Mouse (Mus musculus) heart, embryonic 16.5 days (tissue): ENCODE results near the gene Rep15. TPM values are rescaled to one million over a fixed set of nuclear protein-coding genes. Genes with fewer than 3 reads are reported as not detected.
A peak's percentile ranks its signal among the peaks of the same experiment; 100 is the strongest.

ENCODE experiments used
- ATAC-seq: fragments of 200-750 bp; cut with Nextera tagmentation; replicated peaks from 2 replicates; pipeline ENCODE4 v1.8.0; 2017; ENCODE audit warnings: moderate number of reproducible peaks; ENCODE audit not compliant: insufficient read depth, low FRiP score; ENCODE audit errors: extremely low read depth
- H3K27ac ChIP-seq: fragments of 300-500 bp; sonication (generic); 2 replicates; pipeline ENCODE4 v1.5.1; 2014; ENCODE audit warnings: mild to moderate bottlenecking, low read length, control low read depth, moderate library complexity
- H3K27me3 ChIP-seq: fragments of 300-500 bp; sonication (generic); 2 replicates; pipeline ENCODE4 v1.6.1; 2014; ENCODE audit warnings: low read length, mixed read lengths; ENCODE audit not compliant: control insufficient read depth, insufficient read depth
- H3K36me3 ChIP-seq: fragments of 300-500 bp; sonication (generic); 2 replicates; pipeline ENCODE4 v1.6.1; 2014; ENCODE audit not compliant: control insufficient read depth, insufficient read depth
- H3K4me1 ChIP-seq: fragments of 300-500 bp; sonication (generic); 2 replicates; pipeline ENCODE4 v1.6.1; 2014; ENCODE audit warnings: low read length, mixed read lengths; ENCODE audit not compliant: control insufficient read depth, insufficient read depth
- H3K4me2 ChIP-seq: fragments of 300-500 bp; sonication (generic); 2 replicates; pipeline ENCODE4 v1.6.1; 2014; ENCODE audit warnings: low read depth, mild to moderate bottlenecking, control low read depth, low read length
- H3K4me3 ChIP-seq: fragments of 300-500 bp; sonication (generic); 2 replicates; pipeline ENCODE4 v1.5.1; 2014; ENCODE audit warnings: mild to moderate bottlenecking, control low read depth, low read length
- H3K9ac ChIP-seq: fragments of 300-500 bp; sonication (generic); 2 replicates; pipeline ENCODE4 v1.6.1; 2014; ENCODE audit warnings: low read length, control low read depth
- H3K9me3 ChIP-seq: fragments of 300-500 bp; sonication (generic); replicated peaks from 2 replicates; pipeline ENCODE4 v1.6.1; 2016; ENCODE audit warnings: low read length; ENCODE audit not compliant: control insufficient read depth
- WGBS: fragments of 180-500 bp; shearing (Covaris S2); extraction: QIAGEN DNeasy Blood & Tissue Kit; methylation state at CpG from one replicate; pipeline ENCODE4 v1.1.7; 2014; 5-methylcytosine and 5-hydroxymethylcytosine counted together
- polyA plus RNA-seq: library from polyadenylated mRNA; unstranded; fragments of >200 nt; fragmentation: Nextera tagmentation; extraction: Ambion mirVana; gene quantifications from 2 replicates; pipeline ENCODE4 v1.2.1, GENCODE M21; 2015

Rep15 gene
- polyA plus RNA-seq, 1 experiment from 2014 or later: 0.49 TPM

DNA sequence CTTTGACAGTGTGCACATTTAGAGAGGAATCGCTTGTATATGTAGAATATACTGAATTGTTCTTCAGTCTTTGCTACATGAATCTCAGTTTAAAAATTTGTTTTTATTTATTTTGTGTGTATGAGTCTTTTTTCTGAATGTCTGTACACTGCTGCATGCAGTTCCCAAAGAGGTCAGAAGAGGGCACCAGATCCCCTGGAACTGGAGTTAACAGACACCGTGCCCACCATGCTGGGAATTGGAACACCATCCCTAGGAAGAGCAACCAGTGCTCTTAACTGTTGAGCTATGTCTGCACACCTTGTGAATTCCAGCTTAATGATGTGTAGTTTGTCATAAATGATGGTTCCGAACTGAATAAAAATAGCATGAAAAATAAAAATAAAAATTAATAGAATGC is 24.2 kb upstream of the Rep15 start:
- H3K4me1 ChIP-seq: no peaks in the 10 kb centered on the region
- no peak overlapping the region for H3K4me2 ChIP-seq
- 75% methylated on average over 3 of the region's 3 CpGs for WGBS
- no peak overlapping the region for H3K4me3 ChIP-seq
- no peaks in the 10 kb centered on the region for H3K9me3 ChIP-seq
- no peak overlapping the region for H3K27ac ChIP-seq
- ATAC-seq: no peak
- no peak overlapping the region for H3K9ac ChIP-seq
- H3K36me3 ChIP-seq: peaks cover 29% of the 10 kb centered on the region
- no peaks in the 10 kb centered on the region for H3K27me3 ChIP-seq

DNA sequence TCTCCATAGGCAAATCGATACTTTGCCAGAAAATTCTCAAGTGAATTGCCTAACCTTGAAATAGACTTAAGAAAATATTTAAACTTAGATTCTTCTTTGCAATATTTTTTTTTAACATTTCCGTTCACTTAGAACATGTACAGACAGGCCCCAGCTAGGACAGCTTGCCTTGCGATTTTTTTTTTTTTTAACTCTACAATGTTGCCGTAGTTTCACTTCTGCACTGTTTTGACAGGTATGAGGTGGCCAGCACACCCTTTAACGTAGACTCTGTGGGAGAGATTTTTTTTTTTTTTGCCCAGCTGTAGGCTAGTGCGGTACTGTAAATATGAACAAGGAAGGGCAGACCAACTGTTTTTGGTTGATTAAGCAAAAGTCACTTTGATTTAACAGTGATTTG is 22.0 kb upstream of the Rep15 start:
- Histone ChIP-seq H3K4me1 (no peaks in the 10 kb centered on the region), H3K4me3 (no peak overlapping the region), H3K27ac (no peak overlapping the region; the same call in 1 of the 2 replicates), H3K9me3 (no peaks in the 10 kb centered on the region), H3K4me2 (no peak overlapping the region), H3K9ac (no peak overlapping the region), H3K27me3 (no peaks in the 10 kb centered on the region), H3K36me3 (peaks cover 26% of the 10 kb centered on the region)
- no peak for ATAC-seq
- WGBS: 82% methylated on average over 6 of the region's 6 CpGs

GRCm38 (mm10) chr6:147010811-147011520 is 21.4 kb upstream of the Rep15 start:
- Histone ChIP-seq H3K27me3 (no peaks in the 10 kb centered on the region), H3K9ac (no peak overlapping the region), H3K4me2 (no peak overlapping the region), H3K27ac (peak overlapping the region; percentile 43), H3K4me1 (no peaks in the 10 kb centered on the region), H3K36me3 (peaks cover 27% of the 10 kb centered on the region), H3K4me3 (no peak overlapping the region), H3K9me3 (no peaks in the 10 kb centered on the region)
- 77% methylated on average over 15 of the region's 15 CpGs for WGBS
- no peak for ATAC-seq

DNA sequence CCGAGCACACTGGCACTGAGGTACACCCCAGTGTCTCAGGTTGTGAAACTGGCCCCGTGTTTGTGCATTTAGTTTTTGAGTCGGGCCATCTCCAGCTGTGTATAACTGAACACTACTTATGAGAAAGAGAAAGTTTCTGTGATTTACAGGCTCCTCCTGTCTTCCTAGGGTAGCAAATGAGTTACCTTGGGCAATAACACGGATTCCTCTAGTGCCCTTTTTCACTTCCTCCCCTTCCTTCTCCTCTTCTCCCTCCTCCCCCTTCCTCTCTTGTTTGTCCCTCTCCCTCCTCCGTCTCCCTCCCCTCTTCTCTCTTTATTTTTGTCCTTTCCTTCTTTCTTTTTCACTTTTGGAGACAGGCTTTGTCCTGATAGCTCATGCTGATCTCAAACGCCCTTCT is 20.8 kb upstream of the Rep15 start:
- WGBS: 75% methylated on average over 6 of the region's 6 CpGs
- no peak for ATAC-seq

GRCm38 (mm10) chr6:147011977-147012376 is 20.4 kb upstream of the Rep15 start:
- Histone ChIP-seq H3K27me3 (no peaks in the 10 kb centered on the region), H3K4me1 (no peaks in the 10 kb centered on the region), H3K9ac (no peak overlapping the region), H3K9me3 (no peaks in the 10 kb centered on the region), H3K27ac (no peak overlapping the region; the same call in 1 of the 2 replicates), H3K36me3 (peaks cover 30% of the 10 kb centered on the region), H3K4me2 (no peak overlapping the region), H3K4me3 (no peak overlapping the region)
- 73% methylated on average over 6 of the region's 6 CpGs for WGBS
- ATAC-seq: no peak

More for the DNA sequence above, 20.8 kb upstream of the Rep15 start:
- no peak overlapping the region for H3K4me2 ChIP-seq
- no peaks in the 10 kb centered on the region for H3K27me3 ChIP-seq
- H3K9me3 ChIP-seq: no peaks in the 10 kb centered on the region
- H3K9ac ChIP-seq: no peak overlapping the region
- peak overlapping the region; percentile 43 for H3K27ac ChIP-seq
- H3K4me3 ChIP-seq: no peak overlapping the region
- no peaks in the 10 kb centered on the region for H3K4me1 ChIP-seq
- peaks cover 30% of the 10 kb centered on the region for H3K36me3 ChIP-seq

DNA sequence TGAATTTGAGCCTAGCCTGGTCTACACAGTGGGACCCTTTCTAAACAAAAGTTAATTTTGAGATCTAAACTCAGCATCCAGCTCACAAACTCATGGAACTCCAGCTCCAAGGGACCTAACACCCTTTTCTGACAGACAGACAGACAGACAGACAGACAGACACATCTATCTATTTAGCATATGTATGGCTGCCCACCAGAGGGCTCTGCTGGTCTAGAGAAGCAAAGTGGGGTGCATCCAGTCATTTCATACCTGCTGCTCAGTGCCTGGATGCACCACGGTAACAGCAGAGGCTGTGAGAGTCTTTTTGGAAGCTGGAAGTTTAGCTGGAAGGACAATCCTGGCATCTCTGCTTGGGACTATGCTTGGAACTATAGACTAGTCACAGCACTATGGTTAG is 18.8 kb upstream of the Rep15 start:
- H3K36me3 ChIP-seq: peaks cover 28% of the 10 kb centered on the region
- 95% methylated on average over 1 of the region's 1 CpGs for WGBS
- no peaks in the 10 kb centered on the region for H3K27me3 ChIP-seq
- H3K9me3 ChIP-seq: no peaks in the 10 kb centered on the region
- no peak for ATAC-seq
- H3K9ac ChIP-seq: no peak overlapping the region
- H3K4me2 ChIP-seq: no peak overlapping the region
- H3K27ac ChIP-seq: no peak overlapping the region
- H3K4me1 ChIP-seq: no peaks in the 10 kb centered on the region
- no peak overlapping the region for H3K4me3 ChIP-seq

DNA sequence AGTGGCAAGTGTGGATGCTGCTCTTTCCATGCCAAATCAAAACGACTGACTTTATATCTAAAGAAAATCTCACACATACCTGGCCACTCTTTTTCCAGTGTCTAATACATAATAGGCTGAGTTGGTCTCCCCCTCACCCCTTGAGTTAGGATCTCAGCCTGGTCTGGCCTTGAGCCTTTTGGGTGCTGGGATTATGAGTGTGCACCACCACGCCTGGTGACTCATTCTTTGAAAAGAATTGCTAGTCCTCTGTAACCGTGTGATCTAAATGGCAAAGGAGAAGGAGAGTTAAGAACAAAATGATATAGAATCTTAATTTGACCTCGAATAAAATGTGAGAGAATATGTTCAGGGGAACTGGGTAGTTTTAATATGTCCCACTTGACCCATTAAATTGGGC is 14.5 kb upstream of the Rep15 start:
- no peaks in the 10 kb centered on the region for H3K27me3 ChIP-seq
- H3K4me1 ChIP-seq: peaks cover 7% of the 10 kb centered on the region
- peaks cover 45% of the 10 kb centered on the region for H3K36me3 ChIP-seq
- H3K9ac ChIP-seq: no peak overlapping the region
- H3K4me3 ChIP-seq: no peak overlapping the region
- H3K27ac ChIP-seq: no peak overlapping the region
- no peaks in the 10 kb centered on the region for H3K9me3 ChIP-seq
- no peak for ATAC-seq
- H3K4me2 ChIP-seq: no peak overlapping the region
- WGBS: 83% methylated on average over 4 of the region's 4 CpGs

DNA sequence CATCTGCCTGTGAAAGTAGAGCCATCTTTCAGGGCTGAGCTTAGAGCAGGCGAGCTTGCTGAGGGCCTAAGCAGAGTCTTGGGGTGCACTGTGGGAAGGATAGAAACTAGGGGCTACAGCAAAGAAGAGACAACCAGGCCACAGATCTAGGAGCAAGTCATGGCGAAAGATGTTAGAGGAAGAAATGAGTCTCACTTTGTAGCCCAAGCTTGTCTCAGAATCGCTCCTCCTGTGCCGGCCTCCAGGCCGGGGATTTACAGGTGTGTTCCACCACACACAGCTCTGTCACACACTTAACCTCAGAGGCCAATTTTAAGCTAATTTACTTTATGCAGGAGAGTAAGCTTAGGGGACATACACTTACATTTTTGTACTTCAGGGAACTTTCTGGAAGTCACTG is 14.0 kb upstream of the Rep15 start:
- ATAC-seq: no peak
- no peak overlapping the region for H3K27ac ChIP-seq
- no peak overlapping the region for H3K4me2 ChIP-seq
- H3K9me3 ChIP-seq: no peaks in the 10 kb centered on the region
- H3K4me3 ChIP-seq: no peak overlapping the region
- H3K9ac ChIP-seq: no peak overlapping the region
- peaks cover 49% of the 10 kb centered on the region for H3K36me3 ChIP-seq
- 91% methylated on average over 5 of the region's 5 CpGs for WGBS
- H3K27me3 ChIP-seq: no peaks in the 10 kb centered on the region
- H3K4me1 ChIP-seq: peaks cover 7% of the 10 kb centered on the region

DNA sequence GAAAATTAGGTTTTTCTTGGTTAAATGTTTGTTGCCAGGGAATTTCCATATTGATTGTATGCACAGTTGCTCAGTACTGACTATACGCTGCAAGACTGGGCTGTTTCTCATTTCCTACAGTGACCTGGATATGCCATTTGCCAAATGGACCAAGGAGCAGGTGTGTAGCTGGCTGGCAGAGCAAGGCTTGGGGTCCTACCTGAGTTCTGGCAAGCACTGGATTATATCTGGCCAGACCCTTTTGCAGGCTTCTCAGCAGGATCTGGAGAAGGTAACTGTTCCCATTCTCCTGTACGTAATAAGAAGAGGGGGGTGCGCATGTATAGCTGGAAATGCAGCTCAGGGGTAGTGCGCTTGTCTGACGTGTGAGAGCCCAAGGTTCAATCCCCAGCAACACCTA is 11.2 kb upstream of the Rep15 start:
- ATAC-seq: no peak
- 95% methylated on average over 5 of the region's 5 CpGs for WGBS
- H3K9ac ChIP-seq: no peak overlapping the region
- no peak overlapping the region for H3K4me3 ChIP-seq
- H3K27me3 ChIP-seq: no peaks in the 10 kb centered on the region
- H3K36me3 ChIP-seq: peaks cover 49% of the 10 kb centered on the region
- H3K4me2 ChIP-seq: no peak overlapping the region
- H3K27ac ChIP-seq: no peak overlapping the region
- H3K9me3 ChIP-seq: no peaks in the 10 kb centered on the region
- H3K4me1 ChIP-seq: peaks cover 7% of the 10 kb centered on the region
